Mouse (Mus musculus): ENCODE results near the gene Lmo1. TPM values are rescaled to one million over a fixed set of nuclear protein-coding genes. Genes with fewer than 3 reads are reported as not detected.

Lmo1 gene
- polyA plus RNA-seq, 1 experiment from 2014 or later = 170 TPM

Other genes with a start within 250 kb of the Lmo1 start
- gene Nlrp10, start 245.0 kb downstream of the Lmo1 start, polyA plus RNA-seq (2014; fragmentation: Nextera tagmentation; extraction: Ambion mirVana) = 0.04 TPM in 1 of 2 replicates, not detected in the other
- 81.3 and 94.1 TPM in 2 replicates for gene Eif3f, start 240.8 kb downstream of the Lmo1 start, polyA plus RNA-seq (2014; fragmentation: Nextera tagmentation; extraction: Ambion mirVana)
- 39.3 and 47.4 TPM in 2 replicates for gene Tub, start 224.9 kb downstream of the Lmo1 start, polyA plus RNA-seq (2014; fragmentation: Nextera tagmentation; extraction: Ambion mirVana)
- gene Ric3, start 91.9 kb downstream of the Lmo1 start, polyA plus RNA-seq (2014; fragmentation: Nextera tagmentation; extraction: Ambion mirVana) = 33.6 and 36.1 TPM in 2 replicates

Measured in midbrain, embryonic 14.5 days (tissue).